Mouse (Mus musculus) left cerebral cortex, adult 18-20 months (tissue): ENCODE measurements around the gene Slc4a1ap. TPM values are rescaled to one million over a fixed set of nuclear protein-coding genes. Genes with fewer than 3 reads are reported as not detected.
"Not testable (repeated sequence)": the region's sequence is repeated elsewhere in the genome, so short reads cannot be mapped to it uniquely, and the experiment has no call there.

Experiments
- DNase-seq, 2 experiments: peaks; one replicate each; pipeline ENCODE4 v3.0.0; 2021 to 2022; ENCODE audit warnings: low spot score in 2 of 2, mixed read lengths in 1 of 2
- total RNA-seq, 2 experiments: library from RNA; stranded (reverse); gene quantifications; 2 replicates each; pipeline ENCODE4 v1.2.3; 2021

The Slc4a1ap gene
- total RNA-seq, 2 experiments from 2014 or later, result 49.6 to 49.7 TPM

GRCm38 (mm10) chr5:31566026-31566425 is 39.2 kb downstream of the Slc4a1ap start:
- DNase-seq, result no peak

GRCm38 (mm10) chr5:31566457-31566856 is 39.7 kb downstream of the Slc4a1ap start:
- DNase-seq, result no peak

- DNase-seq, result no peak
Observed at GRCm38 (mm10) chr5:31567951-31568657, 41.3 kb downstream of the Slc4a1ap start.

GRCm38 (mm10) chr5:31571023-31571608 is 44.3 kb downstream of the Slc4a1ap start:
- DNase-seq, result peak; percentile 45 to 54

- DNase-seq, result no peak
Observed at GRCm38 (mm10) chr5:31573722-31574121, 46.9 kb downstream of the Slc4a1ap start.

GRCm38 (mm10) chr5:31576539-31576975 is 49.8 kb downstream of the Slc4a1ap start:
- peak; percentile 73 to 77 for DNase-seq

- DNase-seq, result no peak
Observed at GRCm38 (mm10) chr5:31581263-31581662, 54.5 kb downstream of the Slc4a1ap start.

- DNase-seq, result no peak
Observed at GRCm38 (mm10) chr5:31581932-31582331, 55.1 kb downstream of the Slc4a1ap start.

- no peak for DNase-seq
Observed at GRCm38 (mm10) chr5:31583261-31583660, 56.5 kb downstream of the Slc4a1ap start.

GRCm38 (mm10) chr5:31585526-31585925 is 58.7 kb downstream of the Slc4a1ap start:
- no peak for DNase-seq

- DNase-seq, result no peak
Observed at GRCm38 (mm10) chr5:31588016-31588415, 61.2 kb downstream of the Slc4a1ap start.

- not testable (repeated sequence) for DNase-seq
Observed at GRCm38 (mm10) chr5:31588672-31589071, 61.9 kb downstream of the Slc4a1ap start.

GRCm38 (mm10) chr5:31589711-31590319 is 63.0 kb downstream of the Slc4a1ap start:
- DNase-seq, result peak in 1 of 2 experiments; percentile 46

- DNase-seq, result no peak
Observed at GRCm38 (mm10) chr5:31591122-31591521, 64.3 kb downstream of the Slc4a1ap start.

- no peak for DNase-seq
Observed at GRCm38 (mm10) chr5:31595868-31596267, 69.1 kb downstream of the Slc4a1ap start.

GRCm38 (mm10) chr5:31596481-31597429 is 70.0 kb downstream of the Slc4a1ap start, which contains the start of gene Mrpl33:
Gene Mrpl33, plus strand, starts transcription at chr5:31596935.
- DNase-seq, result peak; percentile 53 to 57

GRCm38 (mm10) chr5:31597430-31597944 is 70.7 kb downstream of the Slc4a1ap start:
- no peak for DNase-seq

- DNase-seq, result no peak
Observed at GRCm38 (mm10) chr5:31598121-31598520, 71.3 kb downstream of the Slc4a1ap start.

- peak in 1 of 2 experiments; percentile 41 for DNase-seq
Observed at GRCm38 (mm10) chr5:31598579-31598978, 71.8 kb downstream of the Slc4a1ap start.

GRCm38 (mm10) chr5:31599161-31599560 is 72.4 kb downstream of the Slc4a1ap start:
- no peak for DNase-seq
